Comparison of ENCODE assay signal across 12 mouse cellular contexts in the genomic region with DNA sequence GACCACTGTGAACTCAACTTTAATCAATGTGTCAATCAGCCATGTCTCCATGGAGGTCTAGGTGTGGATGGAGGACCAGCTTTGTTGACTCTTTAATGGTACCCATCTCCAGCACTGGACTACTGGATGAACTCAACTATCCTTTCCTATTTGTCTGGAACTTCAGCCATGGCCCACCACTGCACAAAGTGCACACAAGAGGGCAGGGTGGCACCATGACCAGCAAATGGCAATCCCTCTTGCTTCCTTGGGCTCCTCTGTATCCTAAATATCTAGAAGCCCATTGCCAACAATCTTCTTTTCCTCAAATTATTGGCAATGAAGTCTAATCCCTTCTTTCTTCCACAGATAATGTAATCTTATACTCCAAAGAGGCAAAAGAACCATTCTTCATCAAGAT. TPM values are rescaled to one million over a fixed set of nuclear protein-coding genes. Genes with fewer than 3 reads are reported as not detected.
DNase-seq lines count a peak whose midpoint lies in the region; ATAC-seq and TF ChIP-seq lines count a peak whose summit lies in the region.
"Had no signal": no experiment of that assay in that cellular context is flagged by ENCODE, and none has a peak within 500 bp of the region (broad histone marks: within the 10 kb centered on the region; RNA-seq: fewer than 3 reads in every experiment).

No protein-coding gene starts in this region.

- no peaks in the 10 kb centered on the region for H3K4me1 ChIP-seq in heart, adult 2 months (ENCODE audit: control insufficient read depth, insufficient read depth, low read length)
- no peaks in the 10 kb centered on the region for H3K4me1 ChIP-seq in heart, embryonic 12.5 days (replicated peaks)
- no peaks in the 10 kb centered on the region for H3K4me1 ChIP-seq in CH12.LX (ENCODE audit: control insufficient read depth in 1 of 2, insufficient read depth in 2 of 2)
- no peaks in the 10 kb centered on the region for H3K4me1 ChIP-seq in cortical plate, adult 2 months (ENCODE audit: control insufficient read depth, insufficient read depth, low read length)
- H3K4me1 ChIP-seq in hindbrain, embryonic 12.5 days: no peaks in the 10 kb centered on the region
- H3K4me1 ChIP-seq: embryonic facial prominence, embryonic 13.5 days; limb, embryonic 15.5 days had no signal

- TF ChIP-seq POLR2A in heart, adult 2 months (IDR thresholded peaks at IDR 0.05; ENCODE audit: insufficient read depth, low read depth, low read length): no peak
- TF ChIP-seq POLR2A in CH12.LX (IDR thresholded peaks at IDR 0.05; ENCODE audit: low read depth, low read length): no peak
- TF ChIP-seq POLR2A in cortical plate, adult 2 months (IDR thresholded peaks at IDR 0.05; ENCODE audit: extremely low read depth, insufficient read depth, low read length): no peak

- intact Hi-C loops in heart, adult 2 months (cut with DNase I): loop anchor here (1.0 to 2.0 kb wide), 2 partner anchors 387 to 391 kb away; no protein-coding TSS in a partner anchor
- intact Hi-C loops in left cerebral cortex, postnatal 4 days (cut with DNase I): no loop called here
- intact Hi-C loops in left cerebral cortex, postnatal 36 days (cut with DNase I): loop anchor here (5.0 kb wide), 1 partner anchor 387 kb away; no protein-coding TSS in a partner anchor

- no peaks in the 10 kb centered on the region for H3K79me2 ChIP-seq in heart, adult 2 months (replicated peaks; ENCODE audit: control insufficient read depth, insufficient read depth, low read length)
- no peaks in the 10 kb centered on the region for H3K79me2 ChIP-seq in CH12.LX (replicated peaks; ENCODE audit: control insufficient read depth, extremely low read depth, insufficient read depth, poor library complexity, severe bottlenecking)

- no peak overlapping the region for H3K4me2 ChIP-seq in heart, embryonic 12.5 days
- no peak overlapping the region for H3K4me2 ChIP-seq in CH12.LX (ENCODE audit: insufficient read depth, low read depth, poor library complexity, severe bottlenecking)
- H3K4me2 ChIP-seq in hindbrain, embryonic 12.5 days (replicated peaks): no peak overlapping the region
- H3K4me2 ChIP-seq: embryonic facial prominence, embryonic 13.5 days; limb, embryonic 15.5 days had no signal

- peak; percentile 57 for TF ChIP-seq RAD21 in CH12.LX (IDR thresholded peaks at IDR 0.05; ENCODE audit: low read depth, low read length)

- in situ Hi-C loops in CH12.LX (cut with MboI; ENCODE audit: low pct_ligation_motif_present, low pct_unique_long_range_greater_than_20kb, low sequenced_read_pairs): loop anchor here (25.0 kb wide), 1 partner anchor 397 kb away; no protein-coding TSS in a partner anchor

- no peaks in the 10 kb centered on the region for H3K9me3 ChIP-seq in heart, embryonic 12.5 days (replicated peaks)
- H3K9me3 ChIP-seq in CH12.LX (replicated peaks; ENCODE audit: low read length): no peaks in the 10 kb centered on the region
- H3K9me3 ChIP-seq in hindbrain, embryonic 12.5 days (replicated peaks): no peaks in the 10 kb centered on the region
- H3K9me3 ChIP-seq: embryonic facial prominence, embryonic 13.5 days; G1E; limb, embryonic 15.5 days had no signal

- H3K36me3 ChIP-seq in heart, adult 2 months (ENCODE audit: control insufficient read depth, insufficient read depth, low read length): no peaks in the 10 kb centered on the region
- no peaks in the 10 kb centered on the region for H3K36me3 ChIP-seq in heart, embryonic 12.5 days
- H3K36me3 ChIP-seq in CH12.LX (replicated peaks in 1 of 2; ENCODE audit: control insufficient read depth in 1 of 2, insufficient read depth in 1 of 2, low read length in 1 of 2): no peaks in the 10 kb centered on the region
- no peaks in the 10 kb centered on the region for H3K36me3 ChIP-seq in hindbrain, embryonic 12.5 days
- H3K36me3 ChIP-seq: embryonic facial prominence, embryonic 13.5 days; G1E; limb, embryonic 15.5 days had no signal

- dilution Hi-C loops in CH12.LX (cut with MboI; ENCODE audit: extremely low pct_ligation_motif_present, extremely low pct_unique_long_range_greater_than_20kb, low sequenced_read_pairs): no loop called here

- no peak for ATAC-seq in heart, embryonic 12.5 days (ENCODE audit: insufficient number of reproducible peaks, low FRiP score)
- no peak for ATAC-seq in inflammation-experienced regulatory T-cells, adult 6 months
- ATAC-seq in hindbrain, embryonic 12.5 days (ENCODE audit: low FRiP score): no peak

- peak; percentile 3 to 27 for DNase-seq in heart, adult 2 months
- peak; percentile 20 for DNase-seq in left cerebral cortex, postnatal 4 days
- no peak for DNase-seq in left cerebral cortex, postnatal 36 days (ENCODE audit: low spot score in 2 of 2)
- DNase-seq in CH12.LX (ENCODE audit: extremely low read depth): peak; percentile 3
- DNase-seq: thymus, adult 2 months had no signal

- no peak for TF ChIP-seq EP300 in heart, adult 2 months (IDR thresholded peaks at IDR 0.05; ENCODE audit: insufficient read depth, low read depth, low read length)
- no peak for TF ChIP-seq EP300 in CH12.LX (IDR thresholded peaks at IDR 0.05; ENCODE audit: low read length)

- TF ChIP-seq CTCF in heart, adult 2 months (IDR thresholded peaks at IDR 0.05): peak; percentile 73
- peak in 1 of 2 experiments; percentile 58; a peak in 2 of 4 replicates for TF ChIP-seq CTCF in CH12.LX (conservative IDR thresholded peaks at IDR 0.05 in 1 of 2, IDR thresholded peaks at IDR 0.05 in 1 of 2; ENCODE audit: low read depth in 2 of 2, low read length in 2 of 2)
- TF ChIP-seq CTCF in cortical plate, adult 2 months (IDR thresholded peaks at IDR 0.05; ENCODE audit: extremely low read depth, insufficient read depth, low read length): peak; percentile 30; the same call in 1 of the 2 replicates

- H3K9ac ChIP-seq in heart, adult 2 months (ENCODE audit: low read depth, low read length): no peak overlapping the region
- no peak overlapping the region for H3K9ac ChIP-seq in heart, embryonic 12.5 days
- H3K9ac ChIP-seq in CH12.LX (ENCODE audit: insufficient read depth, low read depth): no peak overlapping the region
- no peak overlapping the region for H3K9ac ChIP-seq in hindbrain, embryonic 12.5 days
- H3K9ac ChIP-seq: embryonic facial prominence, embryonic 13.5 days; limb, embryonic 15.5 days had no signal

- H3K27ac ChIP-seq in heart, adult 2 months: no peak overlapping the region
- H3K27ac ChIP-seq in heart, embryonic 12.5 days (ENCODE audit: poor library complexity, severe bottlenecking): no peak overlapping the region
- no peak overlapping the region for H3K27ac ChIP-seq in CH12.LX (ENCODE audit: insufficient read depth, low read depth)
- H3K27ac ChIP-seq in cortical plate, adult 2 months (ENCODE audit: insufficient read depth, low read length): no peak overlapping the region
- no peak overlapping the region for H3K27ac ChIP-seq in hindbrain, embryonic 12.5 days
- H3K27ac ChIP-seq: embryonic facial prominence, embryonic 13.5 days; limb, embryonic 15.5 days had no signal

- H3K4me3 ChIP-seq in heart, adult 2 months: no peak overlapping the region
- no peak overlapping the region for H3K4me3 ChIP-seq in heart, embryonic 12.5 days
- H3K4me3 ChIP-seq in CH12.LX (replicated peaks in 1 of 3; ENCODE audit: low read depth in 2 of 3, low read length in 2 of 3, poor library complexity in 1 of 3): no peak overlapping the region
- H3K4me3 ChIP-seq in cortical plate, adult 2 months (ENCODE audit: insufficient read depth, low read length): no peak overlapping the region
- no peak overlapping the region for H3K4me3 ChIP-seq in hindbrain, embryonic 12.5 days
- H3K4me3 ChIP-seq: embryonic facial prominence, embryonic 13.5 days; limb, embryonic 15.5 days had no signal

- H3K27me3 ChIP-seq in heart, adult 2 months (ENCODE audit: control insufficient read depth, insufficient read depth, low read length): no peaks in the 10 kb centered on the region
- no peaks in the 10 kb centered on the region for H3K27me3 ChIP-seq in heart, embryonic 12.5 days (replicated peaks)
- no peaks in the 10 kb centered on the region for H3K27me3 ChIP-seq in CH12.LX (replicated peaks)
- no peaks in the 10 kb centered on the region for H3K27me3 ChIP-seq in hindbrain, embryonic 12.5 days
- H3K27me3 ChIP-seq: embryonic facial prominence, embryonic 13.5 days; limb, embryonic 15.5 days had no signal

TF ChIP-seq in CH12.LX, 34 proteins besides CTCF, POLR2A, EP300 and RAD21:
- TF ChIP-seq USF1 (IDR thresholded peaks at IDR 0.05; ENCODE audit: low read depth, low read length) (no peak), ZNF384 (IDR thresholded peaks at IDR 0.05; ENCODE audit: low read depth, low read length) (no peak), MAFK (IDR thresholded peaks at IDR 0.05; ENCODE audit: insufficient replicate concordance, low read length) (no peak), KAT2A (IDR thresholded peaks at IDR 0.05; ENCODE audit: insufficient replicate concordance, low read length) (no peak), SMC3 (IDR thresholded peaks at IDR 0.05; ENCODE audit: low read depth, low read length) (peak; percentile 52)

RNA-seq across cellular contexts. Expression of a gene that starts 55.6 kb away (rescaled TPM):
- total RNA-seq in heart, adult 2 months (2021): not detected
- not detected in 2 replicates for polyA plus RNA-seq in heart, adult 2 months (2012; rRNA removed)
- polyA plus RNA-seq in heart, embryonic 12.5 days (2016; fragmentation: Nextera tagmentation; extraction: Ambion mirVana): not detected in 2 replicates
- under 1 TPM in 1 of 2 experiments, not detected in 1; 0.20 TPM for total RNA-seq in left cerebral cortex, postnatal 4 days (2021)
- under 1 TPM in 1 of 2 experiments, not detected in 1; 0.23 TPM for total RNA-seq in left cerebral cortex, postnatal 36 days (2021)
- total RNA-seq in CH12.LX (2012; rRNA removed) (not detected in 2 replicates), CH12.LX (2014; rRNA removed) (not detected in 2 replicates)
- polyA plus RNA-seq in CH12.LX (2012; ENCODE audit: insufficient read length, low read depth): not detected in 2 replicates
- not detected in 2 replicates for polyA plus RNA-seq in cortical plate, adult 2 months (2012; rRNA removed)
- polyA plus RNA-seq in inflammation-experienced regulatory T-cells, adult 6 months (2017; shearing (Covaris generic)): not detected
- polyA plus RNA-seq in hindbrain, embryonic 12.5 days (2016; fragmentation: Nextera tagmentation; extraction: Ambion mirVana): 0.12 and 0.31 TPM in 2 replicates
- polyA plus RNA-seq: G1E had no signal

Comparison
In these comparisons a context has a peak if more than half of its experiments do, and no peak if none do; other contexts are left out.
1. DNase-seq: peak in heart, adult 2 months (2 of 2), left cerebral cortex, postnatal 4 days (single experiment) and CH12.LX (single experiment); none in left cerebral cortex, postnatal 36 days (0 of 2).